Mouse (Mus musculus): ENCODE results near the gene Inpp5a.

DNA sequence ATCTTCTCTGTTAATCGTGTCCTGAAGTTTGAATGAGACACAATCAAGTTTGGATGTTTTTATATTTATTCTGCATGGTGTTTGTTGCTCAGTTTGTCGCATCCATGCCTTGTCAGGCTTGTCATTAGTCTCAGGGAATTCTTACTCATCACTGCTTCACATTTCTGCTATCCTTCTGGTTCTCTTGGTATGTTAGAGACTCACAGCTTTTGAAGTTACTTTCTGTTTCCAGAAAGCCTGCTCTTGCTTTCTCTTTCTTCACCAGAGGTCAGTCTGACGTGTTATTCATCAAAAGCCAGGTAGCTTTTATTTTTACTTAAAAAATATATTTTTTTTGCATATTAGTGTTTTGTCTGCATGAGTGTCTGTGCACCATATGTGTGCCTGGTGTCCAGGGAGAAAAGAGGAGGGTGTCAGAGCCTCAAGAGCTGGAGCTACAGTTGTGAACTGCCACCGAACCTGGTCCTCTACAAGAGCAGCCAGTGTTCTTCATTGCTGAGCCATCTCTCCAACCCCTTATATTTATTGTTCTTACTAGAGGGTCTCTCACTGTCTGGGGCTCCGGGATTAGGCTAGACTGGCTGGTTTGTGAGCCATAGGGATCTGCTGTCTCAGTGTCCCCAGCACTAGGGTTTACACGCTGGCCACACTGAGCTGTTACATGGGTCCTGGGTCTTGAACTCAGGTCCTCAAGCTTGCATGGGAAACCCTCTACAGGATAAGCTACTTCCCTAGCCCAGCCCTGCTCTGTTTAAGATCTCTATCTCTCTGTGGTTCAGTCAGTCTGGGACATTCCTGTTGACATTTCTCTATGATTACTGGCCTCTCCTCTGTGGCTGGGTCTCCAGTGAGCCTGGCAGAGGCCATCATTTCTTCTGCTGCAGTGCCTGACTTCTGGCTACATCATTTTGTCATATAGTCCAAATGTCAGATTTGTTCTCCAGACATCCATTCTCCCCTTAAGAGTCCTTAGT lies 51.3 kb downstream of the Inpp5a start:
- no peak for TF ChIP-seq CTCF (IDR thresholded peaks at IDR 0.05; ENCODE audit: low read depth)
- TF ChIP-seq EP300 (optimal IDR thresholded peaks at IDR 0.05) = no peak
